Mouse (Mus musculus) A20 (cell line): ENCODE data around the gene Rrbp1.

Source experiments
- DNase-seq: peaks from one replicate; pipeline ENCODE4 v3.0.0-alpha.2; 2011; ENCODE audit warnings: low read depth, low spot score

The Rrbp1 gene

GRCm38 (mm10) chr2:144005166-144005955 is 5.7 kb downstream of the Rrbp1 start:
- no peak for DNase-seq

- no peak for DNase-seq
These were observed 7.5 kb downstream of the Rrbp1 start for GRCm38 (mm10) chr2:144003544-144003943.

- DNase-seq: no peak
These were observed 8.7 kb downstream of the Rrbp1 start for GRCm38 (mm10) chr2:144002229-144002984.

GRCm38 (mm10) chr2:143992977-143993376 is 18.1 kb downstream of the Rrbp1 start:
- peak; percentile 70 for DNase-seq

GRCm38 (mm10) chr2:143991964-143992672 is 18.9 kb downstream of the Rrbp1 start:
- no peak for DNase-seq

GRCm38 (mm10) chr2:143990997-143991396 is 20.1 kb downstream of the Rrbp1 start:
- no peak for DNase-seq

GRCm38 (mm10) chr2:143988016-143988415 is 23.0 kb downstream of the Rrbp1 start:
- no peak for DNase-seq

- no peak for DNase-seq
These were observed 23.6 kb downstream of the Rrbp1 start for GRCm38 (mm10) chr2:143987485-143987884.

- no peak for DNase-seq
These were observed 27.6 kb downstream of the Rrbp1 start for GRCm38 (mm10) chr2:143983482-143983881.

- no peak for DNase-seq
These were observed 28.2 kb downstream of the Rrbp1 start for GRCm38 (mm10) chr2:143982901-143983300.

- no peak for DNase-seq
These were observed 28.9 kb downstream of the Rrbp1 start for GRCm38 (mm10) chr2:143982152-143982551.

- peak; percentile 73 for DNase-seq
These were observed 30.2 kb downstream of the Rrbp1 start for GRCm38 (mm10) chr2:143980781-143981398.

- DNase-seq: peak; percentile 33
These were observed 32.5 kb downstream of the Rrbp1 start for GRCm38 (mm10) chr2:143978444-143979147.

- peak; percentile 55 for DNase-seq
These were observed 35.9 kb downstream of the Rrbp1 start for GRCm38 (mm10) chr2:143975146-143975649.

GRCm38 (mm10) chr2:143973161-143973560 is 37.9 kb downstream of the Rrbp1 start:
- no peak for DNase-seq

GRCm38 (mm10) chr2:143971887-143972286 is 39.2 kb downstream of the Rrbp1 start:
- no peak for DNase-seq

- no peak for DNase-seq
These were observed 40.2 kb downstream of the Rrbp1 start for GRCm38 (mm10) chr2:143970841-143971240.

GRCm38 (mm10) chr2:143969260-143969659 is 41.8 kb downstream of the Rrbp1 start:
- DNase-seq: no peak

GRCm38 (mm10) chr2:143963318-143963717 is 47.7 kb downstream of the Rrbp1 start:
- DNase-seq: no peak

- DNase-seq: no peak
These were observed 48.9 kb downstream of the Rrbp1 start for GRCm38 (mm10) chr2:143962192-143962591.

- DNase-seq: no peak
These were observed 55.3 kb downstream of the Rrbp1 start for GRCm38 (mm10) chr2:143955746-143956145.
